Mouse (Mus musculus): ENCODE results near the gene Bricd5.

The Bricd5 gene

GRCm38 (mm10) chr17:24462932-24463331 is 10.8 kb upstream of the Bricd5 start:
- no peak for DNase-seq (ENCODE audit: low spot score)

DNA sequence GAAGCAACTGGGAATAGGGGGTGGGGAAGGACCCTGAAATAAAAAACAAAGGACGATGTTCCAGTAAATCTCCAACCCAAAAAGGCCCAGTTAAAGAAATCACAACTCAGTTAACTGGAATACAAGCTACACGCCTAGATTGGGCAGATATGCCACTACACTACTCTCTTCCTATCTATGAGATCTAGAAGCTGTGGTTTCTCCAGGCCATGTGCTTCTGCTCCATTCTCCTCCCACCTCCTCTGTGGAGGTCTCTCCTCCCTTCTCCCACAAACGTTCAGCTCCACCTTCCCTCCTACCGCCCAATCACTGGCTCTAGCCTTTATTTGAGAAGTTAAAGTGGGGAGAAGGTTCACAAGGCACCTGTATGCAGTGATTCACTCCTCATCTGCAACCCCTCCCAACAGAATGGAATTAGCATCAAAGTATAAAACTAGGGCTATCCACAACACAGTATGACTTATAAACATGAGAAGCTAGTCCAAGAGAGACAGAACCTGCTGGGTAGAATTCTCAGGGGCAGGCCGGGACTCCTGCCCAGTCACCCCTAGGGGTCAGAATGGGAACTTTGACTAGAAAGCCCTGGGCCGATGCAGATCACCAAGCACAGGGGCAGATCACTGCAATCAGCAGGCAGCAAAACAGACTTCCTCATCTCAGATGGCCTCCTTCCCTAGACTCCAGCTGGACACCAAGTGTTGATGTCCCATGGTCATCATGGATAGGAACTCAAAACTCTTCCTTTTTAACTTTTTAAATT is 10.1 kb upstream of the Bricd5 start:
- DNase-seq (ENCODE audit: low spot score) = peak; percentile 57

DNA sequence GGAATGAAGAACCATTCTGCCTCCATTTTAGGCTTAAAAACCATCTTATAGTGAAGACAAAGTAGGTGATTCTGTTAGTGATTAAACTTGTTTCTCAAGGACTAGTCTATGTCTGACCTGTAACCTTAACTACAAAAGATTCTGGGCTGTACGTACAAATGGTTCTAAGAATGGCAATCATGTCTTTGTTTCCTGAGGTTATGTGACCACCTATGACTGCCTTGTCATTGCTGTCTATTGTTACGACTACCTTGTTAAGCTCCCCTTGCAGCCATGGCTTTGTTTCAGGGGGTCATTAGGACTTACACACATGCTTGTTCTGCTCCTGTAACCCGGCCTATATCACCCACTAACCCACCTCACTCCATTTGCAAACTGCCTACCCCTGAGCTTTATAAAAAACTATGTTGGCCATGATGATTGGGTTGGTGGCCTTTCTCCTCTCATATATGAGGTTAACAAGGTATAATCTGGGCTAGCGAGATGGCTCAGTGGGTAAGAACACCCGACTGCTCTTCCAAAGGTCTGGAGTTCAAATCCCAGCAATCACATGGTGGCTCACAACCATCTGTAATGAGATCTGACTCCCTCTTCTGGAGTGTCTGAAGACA is 4.9 kb upstream of the Bricd5 start:
- DNase-seq (ENCODE audit: low spot score) = no peak

GRCm38 (mm10) chr17:24469336-24469909 is 4.3 kb upstream of the Bricd5 start:
- DNase-seq (ENCODE audit: low spot score) = no peak

GRCm38 (mm10) chr17:24469910-24470602 is 3.6 kb upstream of the Bricd5 start, which contains the start of the genes E4f1 and Pgp:
Gene E4f1, minus strand, starts transcription at chr17:24470313.
Gene Pgp, plus strand, starts transcription at chr17:24470392.
- peak; percentile 98 for DNase-seq (ENCODE audit: low spot score)

DNA sequence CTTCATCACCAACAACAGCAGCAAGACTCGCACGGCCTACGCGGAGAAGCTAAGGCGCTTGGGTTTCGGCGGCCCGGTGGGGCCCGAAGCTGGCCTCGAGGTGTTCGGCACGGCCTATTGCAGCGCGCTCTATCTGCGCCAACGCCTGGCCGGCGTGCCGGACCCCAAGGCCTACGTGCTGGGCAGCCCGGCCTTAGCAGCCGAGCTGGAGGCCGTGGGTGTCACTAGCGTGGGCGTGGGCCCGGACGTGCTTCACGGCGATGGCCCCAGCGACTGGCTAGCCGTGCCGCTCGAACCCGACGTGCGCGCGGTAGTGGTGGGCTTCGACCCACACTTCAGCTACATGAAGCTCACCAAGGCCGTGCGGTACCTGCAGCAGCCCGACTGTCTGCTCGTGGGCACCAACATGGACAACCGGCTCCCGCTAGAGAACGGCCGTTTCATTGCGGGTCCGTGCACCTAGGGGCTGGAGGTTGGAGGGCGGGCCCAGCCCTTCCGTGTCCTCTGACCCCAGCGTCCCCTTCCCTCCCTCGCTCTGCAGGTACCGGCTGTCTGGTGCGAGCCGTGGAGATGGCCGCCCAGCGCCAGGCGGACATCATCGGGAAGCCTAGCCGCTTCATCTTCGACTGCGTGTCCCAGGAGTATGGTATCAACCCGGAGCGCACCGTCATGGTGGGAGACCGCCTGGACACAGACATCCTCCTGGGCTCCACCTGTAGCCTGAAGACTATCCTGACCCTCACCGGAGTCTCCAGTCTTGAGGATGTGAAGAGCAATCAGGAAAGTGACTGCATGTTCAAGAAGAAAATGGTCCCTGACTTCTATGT is 2.8 kb upstream of the Bricd5 start:
- DNase-seq (ENCODE audit: low spot score) = peak; percentile 49

DNA sequence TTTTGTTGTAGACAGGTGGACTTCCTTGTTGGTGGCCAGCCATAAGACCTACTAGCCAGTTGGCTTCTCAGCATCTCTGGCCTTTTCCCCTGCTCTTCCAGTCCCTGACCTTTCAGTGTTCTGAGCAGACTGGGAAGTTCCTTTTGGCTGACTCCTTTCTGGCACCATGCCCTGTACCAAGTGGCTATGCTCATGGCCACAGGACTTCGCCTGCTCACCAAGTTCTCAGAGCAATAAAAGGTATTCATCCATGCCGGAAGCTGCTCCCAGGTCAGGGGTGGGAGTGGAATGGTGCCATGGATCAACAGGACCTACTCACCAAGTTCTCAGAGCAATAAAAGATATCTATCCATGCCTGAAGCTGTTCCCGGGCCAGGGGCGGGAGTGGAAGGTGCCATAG is 1.2 kb upstream of the Bricd5 start:
- DNase-seq (ENCODE audit: low spot score) = no peak

GRCm38 (mm10) chr17:24474557-24474956 is 873 bp downstream of the Bricd5 start:
- no peak for DNase-seq (ENCODE audit: low spot score)

- no peak for DNase-seq (ENCODE audit: low spot score)
Observed at GRCm38 (mm10) chr17:24475586-24475985, 1.9 kb downstream of the Bricd5 start.

GRCm38 (mm10) chr17:24476022-24476776 is 2.5 kb downstream of the Bricd5 start:
- DNase-seq (ENCODE audit: low spot score) = no peak

DNA sequence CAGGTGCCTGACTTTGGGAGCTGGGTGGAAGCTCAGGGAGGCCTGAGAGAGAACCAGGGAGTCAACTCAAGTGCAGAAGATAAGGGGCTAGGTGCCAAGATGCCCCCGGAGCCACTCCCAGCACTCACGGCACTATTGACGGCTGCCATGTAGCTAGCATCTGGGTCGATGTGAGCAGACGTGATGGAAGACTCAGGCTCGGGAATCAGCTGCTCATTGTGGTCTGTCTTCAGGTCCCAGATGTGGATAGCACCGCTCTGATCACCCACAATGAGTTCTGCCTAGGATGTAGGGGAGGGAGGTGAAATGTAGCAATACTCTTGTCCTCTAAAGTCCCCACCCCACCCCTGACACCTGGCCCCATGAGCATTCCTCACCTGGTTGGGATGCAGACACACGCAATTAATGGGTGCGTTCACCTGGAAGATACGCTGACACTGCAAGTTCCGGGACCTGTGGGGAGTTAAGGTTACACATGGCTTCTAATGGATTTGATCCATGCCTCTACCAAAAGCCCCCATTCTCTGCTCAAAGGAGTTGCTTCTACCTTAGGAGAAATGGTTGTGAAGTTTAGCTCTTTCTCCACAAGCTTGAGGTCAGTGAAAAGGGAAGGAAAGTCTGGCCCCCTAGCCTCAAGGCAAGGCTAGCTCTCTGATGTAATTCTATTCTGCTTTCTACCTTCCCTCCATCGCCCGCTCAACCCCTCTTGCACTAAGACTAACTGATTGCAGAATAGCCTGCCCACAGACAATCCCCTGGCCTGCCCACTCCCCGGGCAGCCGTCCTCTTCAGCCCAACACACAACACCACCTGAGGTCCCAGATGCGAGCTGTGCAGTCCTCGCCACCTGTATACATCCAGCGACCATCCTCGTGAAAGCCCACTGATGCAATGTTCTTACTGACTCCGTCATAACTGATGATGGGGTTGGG is 3.6 kb downstream of the Bricd5 start:
- DNase-seq (ENCODE audit: low spot score) = no peak

DNA sequence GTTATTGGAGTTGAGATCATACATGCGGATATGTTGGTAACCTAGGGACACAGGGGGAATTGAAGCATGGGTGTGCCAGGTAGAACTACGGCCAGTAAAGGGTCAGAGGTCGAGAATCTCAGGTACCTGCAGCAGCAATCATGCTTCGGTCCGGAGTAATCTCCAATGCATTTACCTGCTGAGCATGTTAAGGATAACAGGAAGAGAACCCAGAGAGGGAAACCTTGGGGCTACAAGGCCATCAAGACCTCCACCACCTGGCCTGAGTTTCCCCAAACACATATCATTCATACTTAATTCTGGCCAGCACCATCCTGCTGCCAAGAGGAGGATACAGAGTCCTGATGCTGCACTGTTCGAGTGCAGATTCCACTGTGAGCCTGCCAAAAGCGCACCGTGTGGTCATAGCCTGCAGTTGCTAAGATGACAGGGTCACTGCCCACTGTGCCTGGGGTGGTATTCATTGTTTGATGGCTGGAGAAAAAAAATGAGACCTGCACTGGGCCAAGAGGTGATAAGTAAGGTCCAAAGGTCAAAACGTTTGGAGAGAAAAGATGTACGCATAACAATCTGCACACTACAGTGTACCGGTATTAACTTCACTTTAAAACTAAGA is 4.4 kb downstream of the Bricd5 start:
- DNase-seq (ENCODE audit: low spot score) = peak; percentile 33

DNA sequence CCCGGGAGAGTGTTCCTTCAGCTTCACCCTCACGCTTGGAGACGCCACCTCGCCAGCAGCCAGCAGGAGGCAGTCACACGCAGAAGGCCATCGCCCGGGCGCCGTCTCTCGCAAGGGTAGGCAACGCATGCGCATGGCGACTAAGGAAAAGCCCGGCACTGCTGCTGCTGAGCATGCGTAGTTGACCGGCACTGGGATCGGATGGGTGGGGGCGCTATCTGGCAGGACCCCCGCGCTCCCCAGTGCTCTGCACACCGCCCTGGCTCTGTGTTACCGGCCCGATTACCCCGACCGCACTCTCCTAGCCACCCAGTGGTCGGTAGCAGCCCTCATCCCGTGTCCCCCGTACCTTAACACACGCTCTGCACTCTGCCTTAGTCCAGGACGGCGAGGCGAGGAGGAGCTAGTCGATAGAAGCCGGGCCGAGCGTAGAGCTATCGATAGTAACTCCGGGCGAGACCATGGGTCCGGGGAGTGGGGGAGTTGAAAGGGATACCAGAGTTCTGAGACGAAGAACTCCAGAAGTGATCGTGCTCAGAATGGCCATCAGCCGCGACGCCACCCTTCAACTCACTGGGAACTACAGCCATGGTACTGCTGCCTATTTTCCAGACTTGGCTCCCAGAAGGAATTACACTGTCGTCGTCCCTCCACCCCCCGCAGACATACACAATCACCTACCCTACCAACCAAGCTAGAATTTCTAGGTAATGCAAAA is 5.1 kb downstream of the Bricd5 start, which contains the start of gene Mlst8:
Mlst8 (minus strand) TSS at position 416 of the 718 bp plus-strand sequence.
- DNase-seq (ENCODE audit: low spot score) = peak; percentile 97

DNA sequence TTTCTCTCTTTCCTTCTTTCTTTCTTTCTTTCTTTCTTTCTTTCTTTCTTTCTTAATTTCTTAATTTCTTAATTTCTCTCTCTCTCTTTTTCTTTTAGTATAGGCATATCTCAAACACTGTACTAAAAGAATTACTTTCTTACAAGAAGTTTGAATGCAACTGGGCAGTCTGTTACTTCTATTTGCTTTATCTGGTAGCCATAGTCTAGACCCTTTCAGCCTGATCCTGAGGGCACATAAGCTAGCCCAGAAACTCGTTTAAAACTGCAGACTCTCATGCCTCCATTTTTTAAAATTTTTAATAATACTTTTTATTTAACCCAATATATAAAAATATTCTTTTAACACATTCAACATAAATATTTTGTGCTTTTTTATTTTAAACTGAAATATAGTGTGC is 5.7 kb downstream of the Bricd5 start:
- no peak for DNase-seq (ENCODE audit: low spot score)

GRCm38 (mm10) chr17:24480201-24480826 is 6.6 kb downstream of the Bricd5 start:
- DNase-seq (ENCODE audit: low spot score) = peak; percentile 34

- no peak for DNase-seq (ENCODE audit: low spot score)
Observed at GRCm38 (mm10) chr17:24481027-24481815, 7.5 kb downstream of the Bricd5 start.

- no peak for DNase-seq (ENCODE audit: low spot score)
Observed at GRCm38 (mm10) chr17:24483495-24483894, 9.8 kb downstream of the Bricd5 start.
